Mouse (Mus musculus): ENCODE data around the gene Gemin4.
"Not testable (repeated sequence)": the region's sequence is repeated elsewhere in the genome, so short reads cannot be mapped to it uniquely, and the experiment has no call there.

Gene Gemin4

GRCm38 (mm10) chr11:76216681-76217389 is 629 bp downstream of the Gemin4 start:
- DNase-seq (ENCODE audit: low spot score in 2 of 2) = no peak

GRCm38 (mm10) chr11:76216049-76216540 is 1.4 kb downstream of the Gemin4 start:
- no peak for DNase-seq (ENCODE audit: low spot score in 2 of 2)

DNA sequence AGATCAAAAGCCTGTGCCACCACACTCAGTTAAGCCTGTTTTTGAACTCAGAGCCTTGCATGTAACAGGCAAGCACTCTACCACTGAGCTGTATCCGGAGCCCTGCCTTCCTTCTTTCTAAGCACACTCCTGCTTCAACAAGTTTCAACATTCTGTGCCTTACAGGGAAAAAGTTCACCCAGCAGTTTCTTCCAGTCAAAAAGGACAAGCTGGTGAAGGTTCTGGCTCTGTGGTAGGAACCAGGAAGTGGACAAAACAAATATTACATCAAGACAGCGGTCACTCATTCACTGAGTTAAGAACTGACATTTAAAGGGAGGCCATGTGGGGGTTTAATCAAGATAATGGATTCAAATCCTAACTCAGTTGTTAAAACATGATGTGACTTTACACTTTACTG is 2.5 kb downstream of the Gemin4 start:
- DNase-seq (ENCODE audit: low spot score in 2 of 2) = no peak

DNA sequence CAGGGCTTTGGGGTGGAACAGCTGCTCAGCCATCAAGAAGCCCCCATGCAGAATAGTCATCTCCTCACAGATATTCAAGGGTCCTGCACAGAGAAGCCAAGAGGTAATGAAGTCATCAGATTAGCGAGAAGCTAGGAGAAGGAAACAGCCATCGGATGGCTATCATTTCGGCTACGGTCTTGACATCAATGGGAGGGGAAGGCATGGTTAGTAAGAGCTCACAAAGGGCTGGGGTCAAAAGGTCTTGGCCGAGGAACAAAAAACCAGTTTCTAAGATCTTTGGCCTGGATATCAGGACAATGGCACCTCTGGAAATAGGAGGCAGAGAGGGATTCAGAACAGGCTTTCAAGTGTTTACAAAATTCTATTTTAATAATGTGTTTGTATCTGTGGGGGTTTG is 3.6 kb downstream of the Gemin4 start:
- DNase-seq (ENCODE audit: low spot score in 2 of 2) = no peak

DNA sequence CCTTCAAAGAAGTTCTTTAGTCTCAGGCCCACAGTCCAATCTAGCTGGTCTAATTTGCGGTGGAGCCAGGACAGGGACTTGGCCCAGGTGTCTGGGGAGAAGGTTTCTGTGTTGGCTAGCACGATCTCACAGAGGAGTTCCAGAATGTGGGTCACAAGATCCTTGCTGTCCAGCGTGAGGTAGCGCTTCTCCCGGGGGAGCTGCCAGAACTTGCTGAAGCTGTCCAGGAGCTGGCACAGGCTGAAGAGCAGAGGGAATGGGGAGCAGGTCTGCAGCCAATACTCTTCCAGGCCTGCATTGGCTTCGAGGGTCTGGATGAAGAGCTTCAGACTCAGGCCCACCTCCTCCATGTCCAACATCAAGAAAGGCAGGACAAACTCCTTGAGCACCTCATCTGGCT is 5.9 kb downstream of the Gemin4 start:
- not testable (repeated sequence) for DNase-seq (ENCODE audit: low spot score in 2 of 2)

GRCm38 (mm10) chr11:76210228-76210985 is 7.1 kb downstream of the Gemin4 start:
- DNase-seq (ENCODE audit: low spot score in 2 of 2) = no peak

- no peak for DNase-seq (ENCODE audit: low spot score in 2 of 2)
Observed at GRCm38 (mm10) chr11:76206793-76207192, 10.7 kb downstream of the Gemin4 start.

- peak; percentile 79 to 84 for DNase-seq (ENCODE audit: low spot score in 2 of 2)
Observed at GRCm38 (mm10) chr11:76201761-76202674, 15.4 kb downstream of the Gemin4 start.

DNA sequence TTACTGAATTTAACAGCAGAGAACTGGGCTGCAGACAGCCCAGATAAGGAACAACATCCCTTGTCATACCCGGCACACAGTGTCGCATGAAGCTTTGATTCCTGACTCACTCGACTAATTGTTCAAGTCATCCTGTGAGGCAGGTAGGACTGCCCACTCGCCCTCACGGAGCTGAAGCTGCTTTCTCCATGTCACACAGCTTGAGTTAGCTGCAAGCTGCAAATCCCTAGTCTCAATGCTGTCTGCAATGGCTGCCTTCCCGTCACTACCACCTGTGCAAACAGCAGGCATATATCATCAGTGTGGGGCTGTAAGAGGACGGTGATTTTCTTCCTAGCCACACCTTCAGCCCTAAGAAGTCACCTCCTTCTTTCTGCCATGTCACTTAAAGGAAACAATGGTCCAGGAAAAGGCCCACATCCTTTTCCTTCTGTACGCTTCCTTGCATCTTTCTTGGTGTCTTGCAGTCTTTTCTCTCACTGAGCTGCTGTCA is 20.4 kb downstream of the Gemin4 start:
- no peak for DNase-seq (ENCODE audit: low spot score in 2 of 2)

GRCm38 (mm10) chr11:76196275-76196976 is 21.0 kb downstream of the Gemin4 start:
- DNase-seq (ENCODE audit: low spot score in 2 of 2) = no peak

- DNase-seq (ENCODE audit: low spot score in 2 of 2) = no peak
Observed at GRCm38 (mm10) chr11:76186908-76187307, 30.6 kb downstream of the Gemin4 start.

- DNase-seq (ENCODE audit: low spot score in 2 of 2) = no peak
Observed at GRCm38 (mm10) chr11:76183745-76184144, 33.7 kb downstream of the Gemin4 start.

DNA sequence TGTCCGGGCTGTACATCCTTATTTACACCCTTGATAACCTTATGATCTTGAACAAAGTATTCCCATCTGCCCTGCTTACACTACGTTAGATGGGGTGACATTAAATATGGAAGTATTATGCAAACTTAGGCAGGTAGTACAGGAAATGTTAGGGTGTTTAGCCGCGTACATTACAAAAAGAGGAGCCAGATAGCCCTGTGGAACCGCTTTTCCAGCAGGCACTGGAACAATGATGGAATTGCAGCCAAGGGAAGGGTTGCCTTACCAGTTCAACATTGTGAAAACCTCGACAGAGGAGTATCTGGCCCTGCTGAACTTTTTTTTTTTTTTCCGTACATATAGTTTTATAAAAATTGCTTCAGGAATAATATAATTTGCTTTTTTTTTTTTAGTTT is 37.3 kb downstream of the Gemin4 start:
- DNase-seq (ENCODE audit: low spot score in 2 of 2) = no peak

- DNase-seq (ENCODE audit: low spot score in 2 of 2) = peak; percentile 93
Observed at GRCm38 (mm10) chr11:76179495-76180145, 37.8 kb downstream of the Gemin4 start, which contains the start of the genes Vps53 and Fam57a. Vps53 (minus strand) TSS chr11:76179647. Fam57a (plus strand) TSS chr11:76179671.

- peak; percentile 52 to 60 for DNase-seq (ENCODE audit: low spot score in 2 of 2)
Observed at GRCm38 (mm10) chr11:76178726-76179494, 38.6 kb downstream of the Gemin4 start.

DNA sequence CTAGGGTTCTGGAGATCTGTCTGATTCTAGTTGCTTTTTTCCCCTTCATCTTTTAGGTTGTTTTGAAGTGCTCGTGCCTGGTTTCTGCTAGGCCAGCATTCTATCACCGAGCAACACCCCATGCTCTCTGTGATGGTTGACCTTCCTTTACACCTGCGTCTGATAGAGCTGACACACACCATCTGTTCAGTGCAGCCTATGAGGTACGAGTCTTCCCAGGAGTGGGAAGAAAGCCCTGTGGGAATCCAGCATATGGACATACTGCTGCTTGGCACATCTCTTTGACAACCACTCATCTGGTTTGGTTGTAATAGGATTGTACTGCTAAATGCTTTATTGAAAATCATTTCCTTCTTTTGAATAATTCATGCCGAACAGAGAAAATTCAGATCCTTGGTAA is 47.3 kb downstream of the Gemin4 start:
- DNase-seq (ENCODE audit: low spot score in 2 of 2) = peak in 1 of 2 experiments; percentile 30

- DNase-seq (ENCODE audit: low spot score in 2 of 2) = no peak
Observed at GRCm38 (mm10) chr11:76168976-76169375, 48.5 kb downstream of the Gemin4 start.

GRCm38 (mm10) chr11:76167079-76167765 is 50.2 kb downstream of the Gemin4 start:
- DNase-seq (ENCODE audit: low spot score in 2 of 2) = peak; percentile 70 to 81

- no peak for DNase-seq (ENCODE audit: low spot score in 2 of 2)
Observed at GRCm38 (mm10) chr11:76166657-76167056, 50.8 kb downstream of the Gemin4 start.

Measured in frontal cortex, postnatal 36 days (tissue).